Mouse (Mus musculus) spleen, adult 2 months (tissue): ENCODE measurements around the gene Aktip.

Experiments used
- CTCF ChIP-seq: fragments of 200-500 bp; IDR thresholded peaks from 2 replicates; pipeline ENCODE4 v1.5.1; 2011; ENCODE audit warnings: mild to moderate bottlenecking, inconsistent platforms; ENCODE audit not compliant: insufficient read depth, insufficient read length, insufficient replicate concordance; ENCODE audit errors: extremely low read depth
- POLR2A ChIP-seq: fragments of 200-500 bp; IDR thresholded peaks from 2 replicates; pipeline ENCODE4 v1.6.1; 2011; ENCODE audit warnings: low read depth, low read length, inconsistent platforms

- TF ChIP-seq CTCF (no peak), POLR2A (no peak)
Measured at GRCm38 (mm10) chr8:91149298-91149697, 50.5 kb downstream of the Aktip start.
